Mouse (Mus musculus) neural tube, embryonic 14.5 days (tissue): ENCODE measurements around the gene Podnl1. TPM values are rescaled to one million over a fixed set of nuclear protein-coding genes. Genes with fewer than 3 reads are reported as not detected.

Source experiments
- ATAC-seq: fragments of 200-750 bp; cut with Nextera tagmentation; 2 replicates; pipeline ENCODE4 v1.8.0; 2017; ENCODE audit warnings: low read depth, mild to moderate bottlenecking, moderate TSS enrichment, moderate library complexity
- H3K27ac ChIP-seq: fragments of 300-500 bp; sonication (generic); 2 replicates; pipeline ENCODE4 v1.5.1; 2014; ENCODE audit warnings: low read depth, mild to moderate bottlenecking, control low read depth, low read length, moderate library complexity, mixed read lengths
- H3K27me3 ChIP-seq: fragments of 300-500 bp; sonication (generic); 2 replicates; pipeline ENCODE4 v1.6.1; 2014; ENCODE audit warnings: low read length; ENCODE audit not compliant: control insufficient read depth, insufficient read depth
- H3K36me3 ChIP-seq: fragments of 300-500 bp; sonication (generic); 2 replicates; pipeline ENCODE4 v1.6.1; 2014; ENCODE audit warnings: low read length, mixed read lengths; ENCODE audit not compliant: control insufficient read depth, insufficient read depth
- H3K4me1 ChIP-seq: fragments of 300-500 bp; sonication (generic); 2 replicates; pipeline ENCODE4 v1.6.1; 2014; ENCODE audit warnings: low read length; ENCODE audit not compliant: control insufficient read depth, insufficient read depth
- H3K4me2 ChIP-seq: fragments of 300-500 bp; sonication (generic); 2 replicates; pipeline ENCODE4 v1.6.1; 2014; ENCODE audit warnings: mild to moderate bottlenecking, low read depth, low read length, control low read depth
- H3K4me3 ChIP-seq: fragments of 300-500 bp; sonication (generic); 2 replicates; pipeline ENCODE4 v1.5.1; 2014; ENCODE audit warnings: low read depth, low read length, control low read depth, mixed read lengths
- H3K9ac ChIP-seq: fragments of 300-500 bp; sonication (generic); replicated peaks from 2 replicates; pipeline ENCODE4 v1.6.1; 2014; ENCODE audit warnings: low read depth, mild to moderate bottlenecking, control low read depth, low read length, mixed read lengths
- H3K9me3 ChIP-seq: fragments of 300-500 bp; sonication (generic); 2 replicates; pipeline ENCODE4 v1.6.1; 2016; ENCODE audit warnings: low read length; ENCODE audit not compliant: control insufficient read depth
- WGBS: fragments of 180-500 bp; shearing (Covaris S2); extraction: QIAGEN DNeasy Blood & Tissue Kit; methylation state at CpG from one replicate; pipeline ENCODE4 v1.1.7; 2014; 5-methylcytosine and 5-hydroxymethylcytosine counted together
- polyA plus RNA-seq: library from polyadenylated mRNA; unstranded; fragments of >200 nt; fragmentation: Nextera tagmentation; extraction: Ambion mirVana; gene quantifications from 2 replicates; pipeline ENCODE4 v1.2.1, GENCODE M21; 2014

Gene Podnl1
- polyA plus RNA-seq, 1 experiment from 2014 or later = 0.50 TPM

DNA sequence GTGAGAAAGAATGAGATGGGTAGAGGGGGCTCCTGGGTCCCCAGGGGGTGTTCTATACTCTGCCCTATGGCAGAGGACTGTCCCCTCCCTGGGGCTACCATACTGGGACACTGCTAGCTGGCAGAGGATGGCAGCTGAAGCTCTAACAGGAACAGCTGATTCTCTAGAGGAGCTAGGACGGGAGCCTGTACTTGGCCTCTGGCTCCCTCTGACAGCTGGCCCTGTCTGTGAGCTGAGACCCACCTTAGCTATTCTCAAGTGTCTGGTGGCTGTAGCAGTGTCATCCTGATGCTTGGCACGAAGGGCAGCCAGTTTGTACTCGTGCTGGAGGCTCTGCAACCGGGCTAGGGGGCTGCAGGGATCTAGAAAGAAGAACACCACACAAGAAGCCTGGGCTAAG, 15.0 kb downstream of the Podnl1 start:
- H3K27me3 ChIP-seq = no peaks in the 10 kb centered on the region
- H3K4me3 ChIP-seq = no peak overlapping the region
- no peaks in the 10 kb centered on the region for H3K9me3 ChIP-seq
- peaks cover 77% of the 10 kb centered on the region for H3K36me3 ChIP-seq
- ATAC-seq = no peak
- H3K4me2 ChIP-seq = no peak overlapping the region
- 96% methylated on average over 4 of the region's 4 CpGs for WGBS
- H3K4me1 ChIP-seq = no peaks in the 10 kb centered on the region
- H3K27ac ChIP-seq = no peak overlapping the region
- H3K9ac ChIP-seq = no peak overlapping the region

DNA sequence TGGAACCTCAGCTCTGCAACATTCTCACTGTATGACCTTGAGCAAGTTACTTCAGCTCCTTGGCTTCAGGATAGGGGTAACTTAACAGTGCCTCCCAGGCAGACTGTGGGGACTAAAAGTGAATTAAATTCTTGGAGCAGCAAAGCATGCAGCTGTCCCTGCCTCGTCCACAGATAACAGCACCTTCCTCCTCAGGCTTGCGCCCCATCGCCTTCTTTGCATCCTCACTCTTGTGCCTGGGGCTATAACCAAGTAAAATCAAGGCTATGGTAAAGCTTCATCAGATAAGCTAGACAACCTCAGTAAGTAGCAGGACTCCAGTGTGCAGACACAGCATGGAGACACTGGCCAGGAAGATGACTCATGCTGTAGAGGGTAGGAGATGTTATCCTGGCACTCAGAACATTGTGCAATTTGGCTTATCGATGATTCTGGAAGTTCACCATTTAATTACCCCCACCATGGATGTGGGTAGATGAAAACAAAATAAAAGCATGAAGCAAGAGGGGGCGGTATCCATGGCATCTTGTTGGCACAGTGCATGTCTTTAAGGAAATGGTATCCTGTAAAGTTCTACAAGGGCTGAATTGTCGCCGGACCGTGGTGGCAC, 19.0 kb downstream of the Podnl1 start:
- WGBS = 94% methylated on average over 8 of the region's 8 CpGs
- Histone ChIP-seq H3K27ac (no peak overlapping the region), H3K4me2 (no peak overlapping the region), H3K36me3 (peaks cover 41% of the 10 kb centered on the region), H3K9ac (no peak overlapping the region), H3K27me3 (no peaks in the 10 kb centered on the region), H3K9me3 (no peaks in the 10 kb centered on the region), H3K4me3 (no peak overlapping the region), H3K4me1 (peaks cover 13% of the 10 kb centered on the region)
- ATAC-seq = no peak

DNA sequence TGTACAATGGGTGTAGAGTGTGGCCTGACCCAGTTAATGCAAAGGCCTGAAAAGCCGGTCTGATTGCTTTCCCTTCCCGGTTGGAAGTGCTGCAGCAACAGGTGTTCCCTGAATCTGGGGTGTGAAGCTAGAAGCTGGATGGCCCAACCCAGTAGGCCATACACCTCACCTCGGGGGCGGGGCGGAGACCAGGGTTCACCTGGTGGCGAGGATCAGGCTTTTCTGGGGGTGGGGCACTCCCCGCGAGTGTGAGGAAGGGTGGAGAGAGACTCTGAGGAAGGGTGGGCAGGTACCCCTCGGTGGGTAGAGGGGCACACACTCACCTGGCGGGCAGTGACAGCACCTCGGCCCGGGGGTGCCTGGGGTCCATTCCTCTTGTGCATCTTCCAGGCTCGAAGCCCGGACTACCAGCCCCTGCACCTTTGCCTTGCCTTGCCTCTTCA, 21.6 kb downstream of the Podnl1 start:
- Histone ChIP-seq H3K27ac (no peak overlapping the region), H3K4me2 (peak overlapping the region; percentile 81), H3K9ac (peak overlapping the region; percentile 77), H3K4me1 (peaks cover 13% of the 10 kb centered on the region), H3K4me3 (peak overlapping the region; percentile 69), H3K36me3 (peaks cover 25% of the 10 kb centered on the region), H3K27me3 (no peaks in the 10 kb centered on the region), H3K9me3 (no peaks in the 10 kb centered on the region)
- ATAC-seq = peak; percentile 54
- 5% methylated on average over 14 of the region's 14 CpGs for WGBS

DNA sequence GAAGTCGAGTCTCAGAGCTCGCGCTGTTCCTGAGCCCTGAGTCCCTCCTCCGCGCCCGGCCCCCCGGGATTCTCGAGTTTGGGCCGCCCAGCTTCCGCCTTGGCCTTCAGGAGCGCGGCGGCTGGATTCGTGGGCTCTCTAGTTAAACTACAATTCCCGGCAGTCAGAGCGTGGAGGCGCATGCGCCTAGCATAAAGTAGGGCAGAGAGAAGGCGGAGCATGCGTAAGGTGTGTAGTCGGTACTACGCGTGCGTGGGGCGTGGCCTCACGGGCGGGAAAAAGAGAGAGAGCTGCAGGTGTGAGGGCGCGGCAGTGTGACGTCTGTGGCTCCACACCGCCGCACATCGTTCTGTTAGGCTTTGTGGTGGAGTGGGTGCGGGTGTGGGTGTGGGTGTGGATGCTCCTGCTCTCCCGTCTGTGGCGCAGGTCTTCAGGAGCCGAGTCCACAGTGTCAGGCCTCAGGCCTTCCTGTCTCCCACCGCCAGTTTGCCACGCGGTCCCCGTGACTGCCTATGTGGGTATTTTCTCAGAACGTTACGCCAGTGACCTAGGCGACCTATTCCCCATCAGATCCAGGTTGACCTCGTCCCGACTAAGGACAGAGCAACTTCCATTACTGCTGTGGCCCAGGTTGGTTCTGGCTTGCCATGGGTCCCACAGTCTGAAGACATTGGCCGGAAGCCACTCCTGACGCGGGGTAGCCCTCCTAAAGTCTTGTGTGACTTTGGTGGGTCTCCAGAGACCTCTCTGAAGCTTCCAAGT, 22.2 kb downstream of the Podnl1 start, which contains the start of the genes Cc2d1a and 4930432K21Rik:
Cc2d1a (minus strand) TSS at position 168 of the 762 bp plus-strand sequence.
4930432K21Rik (plus strand) TSS at position 257 of the 762 bp plus-strand sequence.
- peaks cover 19% of the 10 kb centered on the region for H3K36me3 ChIP-seq
- peak within 1 kb of the TSS; percentile 69 for H3K4me3 ChIP-seq
- peaks cover 13% of the 10 kb centered on the region for H3K4me1 ChIP-seq
- no peaks in the 10 kb centered on the region for H3K27me3 ChIP-seq
- H3K4me2 ChIP-seq = peak within 1 kb of the TSS; percentile 81
- peak within 1 kb of the TSS; percentile 57; the same call in 1 of the 2 replicates for H3K27ac ChIP-seq
- 18% methylated on average over 47 of the region's 49 CpGs for WGBS
- H3K9ac ChIP-seq = peak within 1 kb of the TSS; percentile 77
- ATAC-seq = peak; percentile 94
- H3K9me3 ChIP-seq = no peaks in the 10 kb centered on the region

DNA sequence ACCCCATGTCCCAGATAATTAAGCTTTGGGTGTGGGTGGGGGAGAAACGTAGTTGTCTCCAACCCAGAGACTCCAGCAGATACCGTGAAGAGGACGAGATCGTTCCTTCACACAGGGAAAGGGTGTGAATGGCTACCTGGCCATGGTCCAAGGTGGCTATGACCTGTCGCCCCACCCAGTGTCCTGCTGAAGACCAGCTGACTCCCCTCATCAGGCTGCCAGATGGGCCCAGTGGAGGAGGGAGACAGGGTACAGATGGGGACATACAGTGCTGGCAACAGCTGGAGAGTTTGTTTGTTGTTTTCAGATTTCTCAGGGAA, 22.7 kb downstream of the Podnl1 start:
- Histone ChIP-seq H3K4me3 (peak overlapping the region; percentile 69), H3K4me1 (peaks cover 13% of the 10 kb centered on the region), H3K27ac (no peak overlapping the region), H3K4me2 (peak overlapping the region; percentile 81), H3K27me3 (no peaks in the 10 kb centered on the region), H3K9me3 (no peaks in the 10 kb centered on the region), H3K9ac (peak overlapping the region; percentile 77; the same call in 1 of the 2 replicates), H3K36me3 (peaks cover 14% of the 10 kb centered on the region)
- ATAC-seq = peak; percentile 3; the same call in 1 of the 2 replicates
- WGBS = 92% methylated on average over 5 of the region's 5 CpGs

DNA sequence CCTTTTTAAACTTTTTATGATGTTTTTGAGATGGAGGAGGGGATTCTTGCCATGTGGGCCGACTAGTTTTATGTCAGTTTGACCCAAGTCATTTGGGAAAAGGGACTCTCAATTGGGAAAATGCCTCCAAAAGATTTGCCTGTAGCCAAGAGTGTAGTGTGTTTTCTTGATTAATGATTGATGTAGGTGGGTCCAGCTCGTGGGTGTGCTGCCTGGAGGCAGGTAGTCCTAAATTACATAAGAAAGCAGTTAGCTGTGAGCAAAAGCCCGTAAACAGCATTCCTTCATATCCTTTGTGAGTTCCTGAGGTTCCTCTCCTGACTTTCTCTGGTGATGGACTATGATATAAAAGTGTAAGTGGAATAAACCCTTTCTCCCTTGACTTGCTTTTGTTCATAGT, 23.4 kb downstream of the Podnl1 start:
- H3K27me3 ChIP-seq = no peaks in the 10 kb centered on the region
- H3K4me1 ChIP-seq = peaks cover 13% of the 10 kb centered on the region
- H3K36me3 ChIP-seq = peaks cover 8% of the 10 kb centered on the region
- 76% methylated on average over 3 of the region's 3 CpGs for WGBS
- no peak overlapping the region for H3K9ac ChIP-seq
- H3K4me3 ChIP-seq = no peak overlapping the region
- no peaks in the 10 kb centered on the region for H3K9me3 ChIP-seq
- no peak for ATAC-seq
- no peak overlapping the region for H3K4me2 ChIP-seq
- H3K27ac ChIP-seq = no peak overlapping the region

DNA sequence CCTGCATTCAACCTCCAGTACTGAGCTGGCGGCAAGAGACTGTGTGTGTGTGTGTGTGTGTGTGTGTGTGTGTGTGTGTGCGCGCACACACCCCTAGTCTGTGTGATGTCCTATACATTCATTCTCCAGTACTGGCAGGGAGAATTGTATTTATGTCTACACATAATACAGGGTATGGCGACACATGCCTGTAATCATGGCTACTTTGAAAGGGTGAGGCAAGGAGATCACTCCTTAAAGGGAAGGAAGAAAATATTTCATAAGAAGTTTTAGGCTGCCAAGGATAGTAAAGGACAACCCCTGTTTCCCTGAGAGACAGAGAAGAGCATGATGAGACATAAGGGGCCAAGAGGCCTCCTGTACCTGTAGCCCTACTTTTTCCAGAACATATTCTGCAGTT, 31.8 kb downstream of the Podnl1 start:
- Histone ChIP-seq H3K4me2 (no peak overlapping the region), H3K9me3 (no peaks in the 10 kb centered on the region), H3K27ac (no peak overlapping the region), H3K4me1 (no peaks in the 10 kb centered on the region), H3K36me3 (peaks cover 4% of the 10 kb centered on the region; the same call in 1 of the 2 replicates), H3K27me3 (no peaks in the 10 kb centered on the region), H3K4me3 (no peak overlapping the region), H3K9ac (no peak overlapping the region)
- WGBS = 94% methylated on average over 4 of the region's 4 CpGs
- no peak for ATAC-seq

DNA sequence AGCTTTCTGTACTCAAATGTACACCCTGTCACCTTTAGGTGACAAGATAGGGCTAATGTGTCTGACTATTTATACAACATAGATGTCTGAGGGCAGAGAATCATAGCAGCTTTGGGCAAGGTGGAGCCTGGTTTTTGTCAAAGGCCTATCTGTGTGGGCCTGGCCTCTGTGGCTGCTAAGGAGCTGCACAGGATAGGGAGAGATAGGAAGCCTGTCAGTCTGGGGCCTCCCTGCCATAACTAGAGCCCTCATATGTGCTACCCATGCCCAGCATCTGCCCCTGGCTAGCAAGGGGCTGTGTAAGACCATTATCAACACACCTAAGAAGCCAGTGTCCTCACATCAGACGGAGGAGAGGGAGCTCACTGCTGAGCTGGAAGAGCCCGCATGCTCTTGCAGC, 41.9 kb downstream of the Podnl1 start:
- 96% methylated on average over 2 of the region's 2 CpGs for WGBS
- no peak for ATAC-seq
- H3K4me2 ChIP-seq = no peak overlapping the region
- H3K9ac ChIP-seq = no peak overlapping the region
- H3K27me3 ChIP-seq = no peaks in the 10 kb centered on the region
- H3K36me3 ChIP-seq = peaks cover 10% of the 10 kb centered on the region
- H3K9me3 ChIP-seq = no peaks in the 10 kb centered on the region
- no peaks in the 10 kb centered on the region for H3K4me1 ChIP-seq
- H3K4me3 ChIP-seq = no peak overlapping the region
- H3K27ac ChIP-seq = no peak overlapping the region

DNA sequence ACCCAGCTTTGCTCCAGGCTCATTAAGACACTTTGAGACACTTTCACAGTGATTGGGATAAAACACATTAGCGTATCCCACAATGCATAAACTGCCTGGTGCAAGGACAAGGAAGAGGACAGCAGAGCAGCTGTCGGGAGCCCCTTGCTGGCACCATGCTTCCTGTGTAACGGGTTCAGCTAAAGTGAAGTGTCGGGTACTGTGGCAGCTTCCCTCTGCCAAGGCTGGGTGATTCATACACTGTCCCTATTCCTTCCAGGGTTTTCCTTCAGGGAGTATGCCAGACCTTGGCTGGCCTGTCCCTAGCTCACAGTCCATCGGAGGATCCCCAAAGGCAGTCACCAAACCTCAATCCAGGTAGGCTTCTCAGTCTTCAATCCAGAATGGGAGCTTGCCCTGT, 44.3 kb downstream of the Podnl1 start:
- Histone ChIP-seq H3K27ac (no peak overlapping the region), H3K9me3 (no peaks in the 10 kb centered on the region), H3K4me1 (no peaks in the 10 kb centered on the region), H3K27me3 (no peaks in the 10 kb centered on the region), H3K4me2 (no peak overlapping the region), H3K4me3 (no peak overlapping the region), H3K9ac (no peak overlapping the region), H3K36me3 (peaks cover 20% of the 10 kb centered on the region)
- WGBS = 91% methylated on average over 5 of the region's 5 CpGs
- no peak for ATAC-seq
